Mouse (Mus musculus): ENCODE data around the gene Slc27a1. TPM values are rescaled to one million over a fixed set of nuclear protein-coding genes. Genes with fewer than 3 reads are reported as not detected.

Slc27a1 gene
- total RNA-seq, 1 experiment from 2014 or later = 91.6 TPM

DNA sequence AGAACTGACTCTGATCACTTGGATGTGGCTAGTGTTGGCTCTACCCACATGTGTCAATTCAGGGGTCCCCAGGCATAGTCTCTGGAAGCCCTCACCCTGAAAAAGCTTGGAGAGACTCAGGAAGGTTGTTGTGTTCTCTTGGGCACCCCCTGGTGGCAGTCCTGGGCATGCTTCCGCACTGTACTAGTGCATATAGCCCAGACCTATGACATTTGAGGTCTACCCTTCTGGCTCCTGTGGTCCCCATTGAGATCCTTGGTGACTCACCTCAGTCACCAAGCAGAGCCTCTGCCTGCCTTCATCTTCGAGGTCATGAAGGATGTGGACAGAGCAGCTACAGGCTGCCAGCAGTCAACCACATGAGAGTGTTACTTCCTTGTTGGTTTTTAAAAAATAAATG is 18.2 kb downstream of the Slc27a1 start:
- peak; percentile 76 for DNase-seq

GRCm38 (mm10) chr8:71588762-71589161 is 20.1 kb downstream of the Slc27a1 start:
- DNase-seq = no peak

DNA sequence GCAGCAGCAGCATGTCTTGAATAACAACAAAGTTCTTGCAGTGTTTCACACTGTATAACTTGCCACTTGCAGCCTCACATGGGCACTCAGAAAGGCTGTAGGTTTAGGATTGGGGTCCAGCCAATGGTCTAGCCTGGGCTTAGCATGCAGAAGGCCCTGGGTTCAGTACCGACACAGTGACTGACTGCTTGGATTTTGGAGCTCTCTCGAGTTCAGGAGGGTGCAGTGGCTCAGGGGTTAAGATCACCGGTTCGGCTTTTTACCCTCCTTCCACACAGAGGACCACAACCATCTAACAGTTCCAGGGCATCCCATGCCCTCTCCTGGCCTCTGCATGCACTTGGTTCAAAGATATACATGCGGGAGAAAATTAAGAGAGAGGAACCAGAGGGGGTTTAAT is 22.3 kb downstream of the Slc27a1 start:
- DNase-seq = peak; percentile 7

GRCm38 (mm10) chr8:71591471-71592373 is 23.0 kb downstream of the Slc27a1 start, which contains the start of gene Pgls:
Pgls (plus strand) TSS chr8:71592176.
- peak; percentile 97 for DNase-seq

GRCm38 (mm10) chr8:71592374-71593170 is 23.9 kb downstream of the Slc27a1 start:
- DNase-seq = peak; percentile 87

DNA sequence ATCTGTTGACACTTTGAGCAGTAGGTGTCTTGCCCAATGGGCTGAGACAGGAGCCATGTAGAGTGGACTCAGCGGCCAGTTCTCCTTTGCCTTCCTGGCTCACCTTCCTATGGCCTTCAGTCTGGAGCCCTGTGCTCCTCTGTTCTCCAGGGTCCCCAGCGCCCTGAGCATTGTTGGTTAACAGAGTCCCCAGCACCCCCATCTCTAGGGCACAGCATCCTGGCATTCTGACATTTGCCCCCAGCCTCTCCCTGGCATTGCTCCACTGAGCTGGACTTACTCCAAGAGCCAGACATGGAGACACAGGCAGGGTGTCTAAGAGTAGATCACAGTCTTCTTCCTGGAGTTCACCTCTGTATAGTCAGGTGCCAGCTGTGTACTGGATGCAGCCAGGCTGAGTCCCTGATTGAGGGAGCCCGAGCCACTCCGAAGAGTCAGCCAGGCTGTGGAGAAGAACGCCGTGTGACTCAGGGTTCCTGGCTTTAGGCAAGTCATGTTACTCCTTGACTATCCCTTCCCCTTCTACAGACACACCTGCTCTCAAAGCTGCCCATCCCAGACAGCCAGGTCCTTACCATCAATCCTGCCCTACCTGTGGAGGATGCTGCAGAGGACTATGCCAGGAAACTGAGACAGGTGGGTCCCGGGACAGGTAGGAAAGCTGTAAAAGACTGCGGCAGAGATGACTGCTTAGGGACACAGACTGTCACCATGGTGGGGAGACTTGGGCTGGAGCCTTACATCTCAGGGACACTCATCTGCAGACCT is 25.1 kb downstream of the Slc27a1 start:
- DNase-seq = peak; percentile 60

GRCm38 (mm10) chr8:71594324-71594722 is 25.6 kb downstream of the Slc27a1 start:
- no peak for DNase-seq

DNA sequence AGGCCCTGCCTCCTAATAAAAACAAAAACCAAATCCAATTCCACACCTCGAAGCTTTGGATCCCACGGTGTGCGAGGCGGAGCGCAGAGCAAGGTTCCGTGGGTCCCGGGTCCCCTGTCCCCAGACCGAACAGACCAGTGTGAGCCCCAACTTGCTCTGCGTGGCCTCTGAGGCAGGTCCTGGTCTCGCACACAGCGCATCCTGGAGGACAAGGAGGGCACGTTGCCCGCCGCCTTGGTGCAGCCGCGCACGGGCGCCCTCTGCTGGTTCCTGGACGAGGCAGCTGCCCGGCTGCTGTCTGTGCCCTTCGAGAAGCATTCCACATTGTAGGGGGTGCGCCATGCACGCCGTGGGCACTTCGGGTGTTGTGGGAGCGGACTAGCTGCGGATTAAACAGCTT is 27.2 kb downstream of the Slc27a1 start:
- peak; percentile 96 for DNase-seq

GRCm38 (mm10) chr8:71596384-71596783 is 27.7 kb downstream of the Slc27a1 start:
- no peak for DNase-seq

GRCm38 (mm10) chr8:71596798-71597197 is 28.1 kb downstream of the Slc27a1 start:
- no peak for DNase-seq

GRCm38 (mm10) chr8:71597451-71597850 is 28.8 kb downstream of the Slc27a1 start, which contains the start of gene Fam129c:
Fam129c (plus strand) TSS chr8:71597648.
- DNase-seq = no peak

GRCm38 (mm10) chr8:71598375-71598774 is 29.7 kb downstream of the Slc27a1 start:
- no peak for DNase-seq

GRCm38 (mm10) chr8:71598841-71599240 is 30.2 kb downstream of the Slc27a1 start:
- no peak for DNase-seq

GRCm38 (mm10) chr8:71601939-71602665 is 33.4 kb downstream of the Slc27a1 start:
- no peak for DNase-seq

- DNase-seq = peak; percentile 83
Observed at GRCm38 (mm10) chr8:71602666-71603334, 34.1 kb downstream of the Slc27a1 start.

DNA sequence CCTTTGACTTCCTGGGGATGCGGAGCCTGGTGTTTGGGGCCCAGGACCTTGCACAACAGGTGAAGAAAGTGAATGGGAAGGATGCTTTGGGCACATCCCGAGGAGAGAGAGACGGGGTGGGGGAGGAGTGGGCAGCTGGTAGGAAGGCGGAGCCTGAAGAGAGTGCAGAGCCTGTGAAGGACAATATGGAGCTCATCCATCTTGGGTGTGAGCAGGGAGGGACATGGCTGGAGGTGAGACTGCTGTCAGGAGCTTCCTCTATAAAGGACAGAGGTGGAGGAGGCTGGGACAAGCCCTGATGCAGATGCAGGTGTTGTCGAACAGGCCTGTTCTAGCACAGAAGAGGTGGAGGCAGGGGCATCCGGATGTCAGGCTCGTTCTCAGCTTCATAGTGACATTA is 35.3 kb downstream of the Slc27a1 start:
- DNase-seq = no peak

GRCm38 (mm10) chr8:71610822-71611651 is 42.4 kb downstream of the Slc27a1 start, which contains the start of gene Colgalt1:
Colgalt1 (plus strand) TSS chr8:71610998.
- peak; percentile 97 for DNase-seq

GRCm38 (mm10) chr8:71612141-71612540 is 43.5 kb downstream of the Slc27a1 start:
- DNase-seq = no peak

DNA sequence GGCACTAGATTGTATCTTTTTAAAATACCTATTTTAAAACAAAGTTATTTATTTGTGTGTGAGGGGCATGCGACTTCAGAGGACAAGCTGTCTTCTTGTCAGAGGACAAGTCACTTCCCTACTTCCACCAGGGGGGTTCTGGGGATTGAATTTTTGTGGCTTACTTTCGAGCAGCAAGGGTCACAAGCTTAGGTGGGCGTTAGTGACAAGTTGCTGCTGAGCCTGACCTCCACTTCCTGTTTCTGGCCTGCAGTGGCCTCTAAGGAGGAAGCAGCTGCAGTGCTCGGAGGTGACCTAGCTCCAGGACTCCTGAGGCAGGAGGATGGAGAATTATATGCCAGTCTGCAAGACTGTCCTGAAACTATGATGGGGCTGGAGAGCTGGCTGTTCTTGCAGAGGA is 44.7 kb downstream of the Slc27a1 start:
- DNase-seq = no peak

DNA sequence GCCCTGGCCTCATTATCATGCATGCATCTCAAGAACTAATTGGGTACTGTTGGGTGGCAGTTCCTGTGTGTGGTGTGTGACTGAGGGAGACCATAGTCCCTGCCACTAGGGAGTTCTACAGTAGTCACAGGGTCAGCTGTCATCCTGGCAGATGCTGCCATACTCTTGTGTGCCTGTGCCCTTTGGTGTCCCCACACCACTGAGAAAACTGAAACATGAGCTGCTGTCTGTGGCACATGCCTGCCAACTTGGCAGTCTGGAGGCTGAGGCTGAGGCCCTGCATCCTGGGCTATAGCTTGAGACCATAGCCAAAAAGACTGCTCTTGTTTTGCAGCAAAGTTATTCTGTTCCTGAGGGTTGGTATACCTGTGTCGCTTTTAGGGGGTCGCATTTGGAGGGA is 51.1 kb downstream of the Slc27a1 start:
- no peak for DNase-seq
